Mouse (Mus musculus) limb, embryonic 12.5 days (tissue): ENCODE results near the gene Gm12394. TPM values are rescaled to one million over a fixed set of nuclear protein-coding genes. Genes with fewer than 3 reads are reported as not detected.
"Not testable (repeated sequence)": the region's sequence is repeated elsewhere in the genome, so short reads cannot be mapped to it uniquely, and the experiment has no call there.

Source experiments
- ATAC-seq: fragments of 200-750 bp; cut with Nextera tagmentation; 2 replicates; pipeline ENCODE4 v1.8.0; 2017; ENCODE audit warnings: low read depth, moderate TSS enrichment; ENCODE audit not compliant: insufficient number of reproducible peaks, insufficient read depth, low FRiP score, low TSS enrichment
- H3K27ac ChIP-seq: fragments of 300-500 bp; sonication (generic); 2 replicates; pipeline ENCODE4 v1.5.1; 2016; ENCODE audit warnings: mild to moderate bottlenecking, moderate library complexity
- H3K27me3 ChIP-seq: fragments of 300-500 bp; sonication (generic); 2 replicates; pipeline ENCODE4 v1.6.1; 2016; ENCODE audit warnings: mild to moderate bottlenecking, moderate library complexity
- H3K36me3 ChIP-seq: fragments of 300-500 bp; sonication (generic); 2 replicates; pipeline ENCODE4 v1.6.1; 2016; ENCODE audit warnings: mild to moderate bottlenecking, moderate library complexity
- H3K4me1 ChIP-seq: fragments of 300-500 bp; sonication (generic); replicated peaks from 2 replicates; pipeline ENCODE4 v1.6.1; 2016
- H3K4me2 ChIP-seq: fragments of 300-500 bp; sonication (generic); 2 replicates; pipeline ENCODE4 v1.6.1; 2016; ENCODE audit warnings: mild to moderate bottlenecking, moderate library complexity
- H3K4me3 ChIP-seq: fragments of 300-500 bp; sonication (generic); replicated peaks from 2 replicates; pipeline ENCODE4 v1.5.1; 2016; ENCODE audit warnings: mild to moderate bottlenecking
- H3K9ac ChIP-seq: fragments of 300-500 bp; sonication (generic); replicated peaks from 2 replicates; pipeline ENCODE4 v1.6.1; 2016; ENCODE audit warnings: mild to moderate bottlenecking, moderate library complexity
- H3K9me3 ChIP-seq: fragments of 300-500 bp; sonication (generic); 2 replicates; pipeline ENCODE4 v1.6.1; 2016; ENCODE audit warnings: mild to moderate bottlenecking, moderate library complexity
- WGBS: fragments of 180-500 bp; shearing (Covaris S2); methylation state at CpG from one replicate; pipeline ENCODE4 v1.1.7; 2016; 5-methylcytosine and 5-hydroxymethylcytosine counted together
- polyA plus RNA-seq: library from polyadenylated mRNA; unstranded; fragments of >200 nt; fragmentation: Nextera tagmentation; extraction: Ambion mirVana; gene quantifications from 2 replicates; pipeline ENCODE4 v1.2.1, GENCODE M21; 2016

Gene Gm12394
- 0.09 TPM in 1 of 2 replicates, not detected in the other for polyA plus RNA-seq

- H3K27ac ChIP-seq, H3K4me3 ChIP-seq, ATAC-seq, H3K9ac ChIP-seq, H3K27me3 ChIP-seq, H3K4me2 ChIP-seq, H3K9me3 ChIP-seq, H3K4me1 ChIP-seq, H3K36me3 ChIP-seq: not testable (repeated sequence)
- WGBS: 85% methylated on average over 1 of the region's 1 CpGs
These were observed at the start of gene Gm12394 for GRCm38 (mm10) chr4:42856671-42857070. TSS of gene Gm12394 (minus strand) at chr4:42856771.

- no peak overlapping the region for H3K9ac ChIP-seq
- WGBS: 85% methylated on average over 6 of the region's 6 CpGs
- no peak for ATAC-seq
These were observed 48.4 kb upstream of the Gm12394 start for GRCm38 (mm10) chr4:42904966-42905365.

GRCm38 (mm10) chr4:42904523-42904922 is 48.0 kb upstream of the Gm12394 start:
- H3K36me3 ChIP-seq: no peaks in the 10 kb centered on the region
- 0 out of 2 replicates have a peak, but pooled peaks cover 3% of the 10 kb centered on the region for H3K27me3 ChIP-seq
- WGBS: 93% methylated on average over 3 of the region's 3 CpGs
- H3K27ac ChIP-seq: no peak overlapping the region
- H3K9ac ChIP-seq: no peak overlapping the region
- ATAC-seq: no peak
- no peaks in the 10 kb centered on the region for H3K4me1 ChIP-seq
- no peak overlapping the region for H3K4me3 ChIP-seq
- no peak overlapping the region for H3K4me2 ChIP-seq
- no peaks in the 10 kb centered on the region for H3K9me3 ChIP-seq

More at GRCm38 (mm10) chr4:42904966-42905365, 48.4 kb upstream of the Gm12394 start:
- H3K4me2 ChIP-seq: no peak overlapping the region
- no peaks in the 10 kb centered on the region for H3K4me1 ChIP-seq
- H3K4me3 ChIP-seq: no peak overlapping the region
- no peaks in the 10 kb centered on the region for H3K36me3 ChIP-seq
- no peak overlapping the region for H3K27ac ChIP-seq
- 0 out of 2 replicates have a peak, but pooled peaks cover 3% of the 10 kb centered on the region for H3K27me3 ChIP-seq
- no peaks in the 10 kb centered on the region for H3K9me3 ChIP-seq

GRCm38 (mm10) chr4:42903942-42904341 is 47.4 kb upstream of the Gm12394 start:
- no peak overlapping the region for H3K27ac ChIP-seq
- H3K4me3 ChIP-seq: no peak overlapping the region
- no peak for ATAC-seq
- H3K9ac ChIP-seq: no peak overlapping the region
- no peaks in the 10 kb centered on the region for H3K4me1 ChIP-seq
- no peaks in the 10 kb centered on the region for H3K36me3 ChIP-seq
- 0 out of 2 replicates have a peak, but pooled peaks cover 3% of the 10 kb centered on the region for H3K27me3 ChIP-seq
- H3K4me2 ChIP-seq: no peak overlapping the region
- no peaks in the 10 kb centered on the region for H3K9me3 ChIP-seq
- 88% methylated on average over 1 of the region's 1 CpGs for WGBS

GRCm38 (mm10) chr4:42902730-42903129 is 46.2 kb upstream of the Gm12394 start:
- H3K9ac ChIP-seq: no peak overlapping the region
- no peak for ATAC-seq
- H3K27ac ChIP-seq: no peak overlapping the region
- no peak overlapping the region for H3K4me3 ChIP-seq
- 0 out of 2 replicates have a peak, but pooled peaks cover 3% of the 10 kb centered on the region for H3K27me3 ChIP-seq
- H3K4me1 ChIP-seq: no peaks in the 10 kb centered on the region
- WGBS: 90% methylated on average over 5 of the region's 5 CpGs
- no peak overlapping the region for H3K4me2 ChIP-seq
- no peaks in the 10 kb centered on the region for H3K36me3 ChIP-seq
- H3K9me3 ChIP-seq: no peaks in the 10 kb centered on the region

- no peak overlapping the region for H3K9ac ChIP-seq
- 0 out of 2 replicates have a peak, but pooled peaks cover 3% of the 10 kb centered on the region for H3K27me3 ChIP-seq
- no peak for ATAC-seq
- H3K4me3 ChIP-seq: no peak overlapping the region
- H3K4me2 ChIP-seq: no peak overlapping the region
- no peaks in the 10 kb centered on the region for H3K9me3 ChIP-seq
- no peak overlapping the region for H3K27ac ChIP-seq
- WGBS: 57% methylated on average over 9 of the region's 9 CpGs
- H3K4me1 ChIP-seq: no peaks in the 10 kb centered on the region
- H3K36me3 ChIP-seq: no peaks in the 10 kb centered on the region
These were observed 45.6 kb upstream of the Gm12394 start for GRCm38 (mm10) chr4:42902174-42902573.

GRCm38 (mm10) chr4:42900878-42901277 is 44.3 kb upstream of the Gm12394 start:
- Histone ChIP-seq H3K27me3 (0 out of 2 replicates have a peak, but pooled peaks cover 3% of the 10 kb centered on the region), H3K27ac (no peak overlapping the region), H3K9ac (no peak overlapping the region), H3K9me3 (no peaks in the 10 kb centered on the region), H3K4me2 (no peak overlapping the region), H3K4me1 (no peaks in the 10 kb centered on the region), H3K36me3 (no peaks in the 10 kb centered on the region), H3K4me3 (no peak overlapping the region)
- WGBS: 71% methylated on average over 5 of the region's 5 CpGs
- ATAC-seq: no peak

GRCm38 (mm10) chr4:42898914-42899313 is 42.3 kb upstream of the Gm12394 start:
- Histone ChIP-seq H3K27ac (no peak overlapping the region), H3K36me3 (no peaks in the 10 kb centered on the region), H3K4me3 (no peak overlapping the region), H3K4me1 (no peaks in the 10 kb centered on the region), H3K9me3 (no peaks in the 10 kb centered on the region), H3K27me3 (no peaks in the 10 kb centered on the region), H3K4me2 (no peak overlapping the region), H3K9ac (no peak overlapping the region)
- ATAC-seq: no peak
- WGBS: 43% methylated on average over 3 of the region's 3 CpGs

GRCm38 (mm10) chr4:42895118-42895517 is 38.5 kb upstream of the Gm12394 start:
- no peak overlapping the region for H3K27ac ChIP-seq
- H3K9me3 ChIP-seq: no peaks in the 10 kb centered on the region
- no peak overlapping the region for H3K4me3 ChIP-seq
- H3K4me1 ChIP-seq: no peaks in the 10 kb centered on the region
- no peak overlapping the region for H3K9ac ChIP-seq
- H3K4me2 ChIP-seq: no peak overlapping the region
- H3K27me3 ChIP-seq: no peaks in the 10 kb centered on the region
- WGBS: 84% methylated on average over 7 of the region's 7 CpGs
- no peak for ATAC-seq
- H3K36me3 ChIP-seq: no peaks in the 10 kb centered on the region

- H3K9ac ChIP-seq: no peak overlapping the region
- H3K4me1 ChIP-seq: no peaks in the 10 kb centered on the region
- no peak overlapping the region for H3K4me3 ChIP-seq
- ATAC-seq: no peak
- no peaks in the 10 kb centered on the region for H3K36me3 ChIP-seq
- H3K9me3 ChIP-seq: no peaks in the 10 kb centered on the region
- 65% methylated on average over 7 of the region's 7 CpGs for WGBS
- no peaks in the 10 kb centered on the region for H3K27me3 ChIP-seq
- H3K27ac ChIP-seq: no peak overlapping the region
- no peak overlapping the region for H3K4me2 ChIP-seq
These were observed 34.6 kb upstream of the Gm12394 start for GRCm38 (mm10) chr4:42891176-42891575.

- Histone ChIP-seq H3K9ac (no peak overlapping the region), H3K27me3 (no peaks in the 10 kb centered on the region), H3K4me3 (no peak overlapping the region), H3K4me2 (no peak overlapping the region), H3K36me3 (no peaks in the 10 kb centered on the region), H3K4me1 (no peaks in the 10 kb centered on the region), H3K27ac (no peak overlapping the region), H3K9me3 (no peaks in the 10 kb centered on the region)
- 93% methylated on average over 6 of the region's 6 CpGs for WGBS
- ATAC-seq: no peak
These were observed 32.2 kb upstream of the Gm12394 start for GRCm38 (mm10) chr4:42888806-42889205.

- H3K9me3 ChIP-seq: no peaks in the 10 kb centered on the region
- no peak overlapping the region for H3K27ac ChIP-seq
- H3K4me3 ChIP-seq: no peak overlapping the region
- ATAC-seq: no peak
- WGBS: 89% methylated on average over 6 of the region's 6 CpGs
- H3K36me3 ChIP-seq: no peaks in the 10 kb centered on the region
- H3K27me3 ChIP-seq: no peaks in the 10 kb centered on the region
- no peak overlapping the region for H3K4me2 ChIP-seq
- H3K4me1 ChIP-seq: no peaks in the 10 kb centered on the region
- no peak overlapping the region for H3K9ac ChIP-seq
These were observed 30.4 kb upstream of the Gm12394 start for GRCm38 (mm10) chr4:42886926-42887325.
